Mouse (Mus musculus): Measurements from ENCODE around the gene Dusp13. TPM values are rescaled to one million over a fixed set of nuclear protein-coding genes. Genes with fewer than 3 reads are reported as not detected.

The Dusp13 gene
- polyA plus RNA-seq (2016; fragmentation: Nextera tagmentation; extraction: Ambion mirVana), result not detected in 2 replicates

GRCm38 (mm10) chr14:21750881-21751542, at the start of gene Dusp13:
Gene Dusp13 (minus strand): TSS chr14:21751181.
- H3K9me3 ChIP-seq, result no peaks in the 10 kb centered on the region
- H3K4me3 ChIP-seq (replicated peaks), result peak within 1 kb of the TSS; percentile 97
- no peaks in the 10 kb centered on the region for H3K27me3 ChIP-seq
- H3K9ac ChIP-seq (replicated peaks), result peak within 1 kb of the TSS; percentile 79
- peaks cover 18% of the 10 kb centered on the region for H3K4me1 ChIP-seq (replicated peaks)
- ATAC-seq (ENCODE audit: insufficient number of reproducible peaks, insufficient read depth, low FRiP score, low TSS enrichment, low read depth), result peak; percentile 74; the same call in 1 of the 2 replicates
- H3K4me2 ChIP-seq, result peak within 1 kb of the TSS; percentile 78
- under 1% methylated on average over 26 of the region's 26 CpGs for WGBS
- peak within 1 kb of the TSS; percentile 87 for H3K27ac ChIP-seq
- no peaks in the 10 kb centered on the region for H3K36me3 ChIP-seq

- ATAC-seq (ENCODE audit: insufficient number of reproducible peaks, insufficient read depth, low FRiP score, low TSS enrichment, low read depth), result no peak
- 96% methylated on average over 4 of the region's 4 CpGs for WGBS
- Histone ChIP-seq H3K36me3 (peaks cover 18% of the 10 kb centered on the region), H3K4me1 (replicated peaks) (no peaks in the 10 kb centered on the region), H3K4me2 (no peak overlapping the region), H3K27ac (no peak overlapping the region), H3K9me3 (no peaks in the 10 kb centered on the region), H3K4me3 (replicated peaks) (no peak overlapping the region), H3K9ac (replicated peaks) (no peak overlapping the region), H3K27me3 (no peaks in the 10 kb centered on the region)
Observed at GRCm38 (mm10) chr14:21800641-21801040, 49.7 kb upstream of the Dusp13 start.

- no peak overlapping the region for H3K9ac ChIP-seq (replicated peaks)
- no peak overlapping the region for H3K4me2 ChIP-seq
- no peaks in the 10 kb centered on the region for H3K9me3 ChIP-seq
- H3K27me3 ChIP-seq, result no peaks in the 10 kb centered on the region
- no peak overlapping the region for H3K27ac ChIP-seq
- H3K4me3 ChIP-seq (replicated peaks), result no peak overlapping the region
- peaks cover 14% of the 10 kb centered on the region for H3K4me1 ChIP-seq (replicated peaks)
- H3K36me3 ChIP-seq, result peaks cover 46% of the 10 kb centered on the region
- WGBS, result 92% methylated on average over 6 of the region's 6 CpGs
- ATAC-seq (ENCODE audit: insufficient number of reproducible peaks, insufficient read depth, low FRiP score, low TSS enrichment, low read depth), result no peak
Observed at GRCm38 (mm10) chr14:21792250-21792649, 41.3 kb upstream of the Dusp13 start.

GRCm38 (mm10) chr14:21791722-21792121, 40.7 kb upstream of the Dusp13 start:
- Histone ChIP-seq H3K4me3 (replicated peaks) (no peak overlapping the region), H3K4me1 (replicated peaks) (peaks cover 14% of the 10 kb centered on the region), H3K9me3 (no peaks in the 10 kb centered on the region), H3K4me2 (no peak overlapping the region), H3K27me3 (no peaks in the 10 kb centered on the region), H3K36me3 (peaks cover 47% of the 10 kb centered on the region), H3K27ac (no peak overlapping the region), H3K9ac (replicated peaks) (no peak overlapping the region)
- no peak for ATAC-seq (ENCODE audit: insufficient number of reproducible peaks, insufficient read depth, low FRiP score, low TSS enrichment, low read depth)
- WGBS, result 95% methylated on average over 4 of the region's 4 CpGs

- peaks cover 52% of the 10 kb centered on the region for H3K36me3 ChIP-seq
Observed at GRCm38 (mm10) chr14:21790585-21791251, 39.7 kb upstream of the Dusp13 start.

GRCm38 (mm10) chr14:21788121-21788520, 37.1 kb upstream of the Dusp13 start:
- 92% methylated on average over 5 of the region's 5 CpGs for WGBS
- peaks cover 62% of the 10 kb centered on the region for H3K36me3 ChIP-seq
- no peak for ATAC-seq (ENCODE audit: insufficient number of reproducible peaks, insufficient read depth, low FRiP score, low TSS enrichment, low read depth)

More at GRCm38 (mm10) chr14:21790585-21791251, 39.7 kb upstream of the Dusp13 start:
- Histone ChIP-seq H3K27ac (no peak overlapping the region), H3K4me3 (replicated peaks) (no peak overlapping the region), H3K4me2 (no peak overlapping the region), H3K9ac (replicated peaks) (no peak overlapping the region), H3K4me1 (replicated peaks) (peaks cover 14% of the 10 kb centered on the region), H3K27me3 (no peaks in the 10 kb centered on the region), H3K9me3 (no peaks in the 10 kb centered on the region)
- ATAC-seq (ENCODE audit: insufficient number of reproducible peaks, insufficient read depth, low FRiP score, low TSS enrichment, low read depth), result no peak
- 89% methylated on average over 9 of the region's 9 CpGs for WGBS

GRCm38 (mm10) chr14:21787374-21787773, 36.4 kb upstream of the Dusp13 start:
- Histone ChIP-seq H3K27me3 (no peaks in the 10 kb centered on the region), H3K4me2 (no peak overlapping the region), H3K4me3 (replicated peaks) (no peak overlapping the region), H3K9me3 (no peaks in the 10 kb centered on the region), H3K36me3 (peaks cover 57% of the 10 kb centered on the region), H3K4me1 (replicated peaks) (no peaks in the 10 kb centered on the region), H3K9ac (replicated peaks) (no peak overlapping the region), H3K27ac (no peak overlapping the region)
- ATAC-seq (ENCODE audit: insufficient number of reproducible peaks, insufficient read depth, low FRiP score, low TSS enrichment, low read depth), result no peak
- 79% methylated on average over 3 of the region's 3 CpGs for WGBS

More at GRCm38 (mm10) chr14:21788121-21788520, 37.1 kb upstream of the Dusp13 start:
- Histone ChIP-seq H3K4me1 (replicated peaks) (no peaks in the 10 kb centered on the region), H3K9me3 (no peaks in the 10 kb centered on the region), H3K4me3 (replicated peaks) (no peak overlapping the region), H3K27me3 (no peaks in the 10 kb centered on the region), H3K4me2 (no peak overlapping the region), H3K27ac (no peak overlapping the region), H3K9ac (replicated peaks) (no peak overlapping the region)

- Histone ChIP-seq H3K27me3 (no peaks in the 10 kb centered on the region), H3K4me1 (replicated peaks) (no peaks in the 10 kb centered on the region), H3K4me3 (replicated peaks) (no peak overlapping the region), H3K36me3 (peaks cover 56% of the 10 kb centered on the region), H3K9me3 (no peaks in the 10 kb centered on the region), H3K27ac (no peak overlapping the region), H3K9ac (replicated peaks) (no peak overlapping the region), H3K4me2 (no peak overlapping the region)
- WGBS, result 93% methylated on average over 4 of the region's 4 CpGs
- no peak for ATAC-seq (ENCODE audit: insufficient number of reproducible peaks, insufficient read depth, low FRiP score, low TSS enrichment, low read depth)
Observed at GRCm38 (mm10) chr14:21786500-21786899, 35.5 kb upstream of the Dusp13 start.

GRCm38 (mm10) chr14:21776201-21776600, 25.2 kb upstream of the Dusp13 start:
- Histone ChIP-seq H3K27me3 (no peaks in the 10 kb centered on the region), H3K4me3 (replicated peaks) (no peak overlapping the region), H3K27ac (no peak overlapping the region), H3K4me2 (no peak overlapping the region), H3K9ac (replicated peaks) (no peak overlapping the region), H3K4me1 (replicated peaks) (no peaks in the 10 kb centered on the region), H3K9me3 (no peaks in the 10 kb centered on the region), H3K36me3 (peaks cover 43% of the 10 kb centered on the region)
- no peak for ATAC-seq (ENCODE audit: insufficient number of reproducible peaks, insufficient read depth, low FRiP score, low TSS enrichment, low read depth)
- WGBS, result 91% methylated on average over 4 of the region's 4 CpGs

GRCm38 (mm10) chr14:21773946-21774345, 23.0 kb upstream of the Dusp13 start:
- no peak overlapping the region for H3K9ac ChIP-seq (replicated peaks)
- no peak overlapping the region for H3K27ac ChIP-seq
- H3K4me3 ChIP-seq (replicated peaks), result no peak overlapping the region
- 81% methylated on average over 2 of the region's 2 CpGs for WGBS
- H3K4me2 ChIP-seq, result no peak overlapping the region
- no peaks in the 10 kb centered on the region for H3K27me3 ChIP-seq
- H3K4me1 ChIP-seq (replicated peaks), result peaks cover 7% of the 10 kb centered on the region
- H3K36me3 ChIP-seq, result peaks cover 26% of the 10 kb centered on the region
- no peaks in the 10 kb centered on the region for H3K9me3 ChIP-seq
- ATAC-seq (ENCODE audit: insufficient number of reproducible peaks, insufficient read depth, low FRiP score, low TSS enrichment, low read depth), result no peak

GRCm38 (mm10) chr14:21772506-21773281, 21.7 kb upstream of the Dusp13 start:
- ATAC-seq (ENCODE audit: insufficient number of reproducible peaks, insufficient read depth, low FRiP score, low TSS enrichment, low read depth), result no peak
- Histone ChIP-seq H3K27me3 (no peaks in the 10 kb centered on the region), H3K9ac (replicated peaks) (no peak overlapping the region), H3K9me3 (no peaks in the 10 kb centered on the region), H3K4me1 (replicated peaks) (peaks cover 18% of the 10 kb centered on the region), H3K4me2 (no peak overlapping the region), H3K36me3 (peaks cover 20% of the 10 kb centered on the region), H3K4me3 (replicated peaks) (no peak overlapping the region), H3K27ac (no peak overlapping the region)
- WGBS, result 71% methylated on average over 11 of the region's 11 CpGs
